Mouse (Mus musculus) thymus, adult 2 months (tissue): Measurements from ENCODE around the gene Il16.

Experiments used
- CTCF ChIP-seq: fragments of 200-500 bp; IDR thresholded peaks from 2 replicates; pipeline ENCODE4 v1.5.1; 2012; ENCODE audit warnings: mild to moderate bottlenecking, control low read depth, low read length, moderate library complexity, borderline replicate concordance; ENCODE audit not compliant: control insufficient read depth, poor library complexity, insufficient read depth; ENCODE audit errors: extremely low read depth
- POLR2A ChIP-seq: fragments of 200-500 bp; IDR thresholded peaks from 2 replicates; pipeline ENCODE4 v1.6.1; 2012; ENCODE audit warnings: mild to moderate bottlenecking, low read length, control low read depth, moderate library complexity; ENCODE audit not compliant: control insufficient read depth, poor library complexity, insufficient read depth; ENCODE audit errors: extremely low read depth

DNA sequence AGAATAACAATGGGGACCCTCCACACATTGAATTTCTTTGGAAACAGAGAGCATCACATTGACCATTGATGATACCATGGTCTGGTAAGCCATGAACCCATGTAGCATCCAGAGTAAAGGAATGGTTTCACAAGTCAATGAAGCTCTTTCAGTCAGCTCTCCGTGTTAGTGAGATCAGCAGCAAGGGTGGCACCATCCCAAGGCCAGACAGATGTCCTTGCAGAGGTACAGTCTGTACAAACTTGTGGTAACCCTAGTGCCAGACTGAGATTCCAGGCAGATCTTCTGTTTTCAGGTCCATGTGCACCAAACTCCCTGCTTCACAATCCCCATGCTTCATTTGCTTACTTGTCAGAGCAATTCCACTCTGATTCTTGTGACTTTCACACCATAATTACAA lies 121.5 kb downstream of the Il16 start:
- TF ChIP-seq POLR2A (no peak), CTCF (no peak)
